Mouse (Mus musculus) natural killer cell, adult 2 months (primary cell): ENCODE results near the gene Slc25a10.

ENCODE experiments used
- DNase-seq, 2 experiments: peaks; one replicate each; pipeline ENCODE4 v3.0.0; 2022; ENCODE audit warnings: low spot score in 2 of 2

Slc25a10 gene

DNA sequence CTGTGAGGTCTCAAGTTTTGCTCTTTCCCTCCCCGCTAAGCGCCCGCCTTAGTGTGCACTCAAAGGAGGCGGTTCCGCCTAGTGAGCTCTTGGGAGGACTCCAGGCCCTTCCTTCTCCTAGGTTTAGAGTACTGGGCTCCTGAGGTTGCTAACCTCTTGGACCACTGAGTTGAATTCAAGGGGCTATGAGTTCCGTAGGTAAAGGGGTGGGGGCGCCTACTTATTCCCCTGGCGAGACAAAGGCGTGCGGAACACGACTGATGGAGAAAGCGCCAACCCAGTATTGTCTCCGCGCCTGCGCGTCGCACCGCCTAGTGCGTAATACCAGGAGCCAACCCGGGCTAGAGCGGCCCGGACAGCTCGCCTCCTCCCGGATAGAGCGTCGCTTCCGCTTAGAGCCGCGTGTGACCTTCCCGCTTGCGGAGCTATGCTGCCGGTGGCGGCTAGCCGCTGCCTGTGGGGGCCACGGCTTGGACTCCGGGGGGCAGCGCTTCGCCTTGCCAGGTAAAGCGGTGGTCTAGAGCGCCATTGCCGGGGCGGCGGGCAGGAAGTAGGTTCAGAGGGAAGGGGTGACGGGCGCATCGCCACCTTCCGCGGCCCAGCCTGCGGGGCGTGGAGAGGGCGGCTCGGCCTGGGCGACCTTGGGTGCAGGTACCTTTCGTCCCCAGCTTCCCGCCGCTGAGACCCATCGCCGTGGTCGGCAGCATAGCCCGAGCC, 7.2 kb upstream of the Slc25a10 start, which contains the start of gene Mrpl12:
Gene Mrpl12, plus strand, starts transcription at position 349 of the 717 bp plus-strand sequence.
- peak; percentile 78 to 86 for DNase-seq

DNA sequence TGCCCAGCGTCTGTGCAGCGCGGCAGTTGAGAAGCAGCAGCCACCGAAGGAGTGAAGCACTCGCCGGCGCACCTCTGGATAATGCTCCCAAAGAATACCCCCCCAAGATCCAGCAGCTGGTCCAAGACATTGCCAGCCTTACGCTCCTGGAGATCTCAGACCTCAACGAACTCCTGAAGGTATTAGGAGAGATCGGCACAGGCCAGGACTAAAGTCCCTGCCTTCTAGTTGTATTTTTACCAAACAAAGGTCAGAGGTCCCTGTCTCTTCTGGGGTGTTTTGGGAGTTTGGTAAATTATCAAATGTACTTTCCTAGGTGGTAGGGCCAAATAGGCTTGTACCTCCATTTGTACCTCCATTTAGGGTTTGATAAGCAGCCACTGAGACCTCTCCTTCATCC, 6.4 kb upstream of the Slc25a10 start:
- DNase-seq: no peak

DNA sequence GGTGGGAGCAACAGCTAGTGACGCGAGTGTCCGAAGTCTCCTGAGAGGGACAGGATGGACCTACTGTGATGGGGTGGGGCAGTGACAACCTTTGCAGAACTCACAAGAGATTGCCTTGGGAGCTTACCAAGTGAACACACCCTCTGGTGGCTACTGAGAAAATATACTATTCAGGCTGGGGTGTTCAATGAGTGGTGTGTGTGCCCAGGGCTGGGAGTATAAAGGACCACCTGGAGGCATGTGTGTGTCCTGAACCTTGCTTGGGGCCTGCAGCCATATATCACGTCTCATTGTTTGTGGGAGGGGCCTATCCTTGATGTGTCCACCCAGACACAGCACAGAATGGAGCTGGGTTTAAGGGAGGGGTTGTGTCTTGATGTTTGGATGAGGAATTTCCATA, 3.1 kb upstream of the Slc25a10 start:
- no peak for DNase-seq

- DNase-seq: peak; percentile 70 to 75
These were observed 2.4 kb upstream of the Slc25a10 start for GRCm38 (mm10) chr11:120489054-120489761.

- DNase-seq: no peak
These were observed 1.2 kb upstream of the Slc25a10 start for GRCm38 (mm10) chr11:120490291-120491046.

GRCm38 (mm10) chr11:120492024-120492877, 611 bp downstream of the Slc25a10 start:
- peak; percentile 44 to 46 for DNase-seq

GRCm38 (mm10) chr11:120492878-120493203, 1.2 kb downstream of the Slc25a10 start:
- no peak for DNase-seq

DNA sequence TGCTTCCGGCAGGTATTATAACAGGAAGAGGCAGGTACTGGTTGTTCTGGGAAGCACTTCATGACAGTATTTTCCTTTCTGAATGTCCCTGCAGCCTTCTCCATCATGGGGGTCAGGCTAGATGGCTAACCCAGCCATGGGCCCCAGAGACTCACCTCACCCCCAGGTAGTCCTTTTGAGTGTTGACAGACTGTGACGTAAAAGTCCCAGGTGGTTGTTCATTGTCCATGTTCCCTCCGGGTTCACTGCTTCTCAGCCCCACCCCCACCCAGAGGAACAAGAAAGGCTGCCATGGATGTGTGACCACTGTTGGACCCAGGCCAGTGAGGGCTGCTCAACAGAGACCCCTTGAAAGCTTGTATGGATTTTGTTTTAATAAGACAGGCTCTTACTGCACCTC, 1.7 kb downstream of the Slc25a10 start:
- no peak for DNase-seq

GRCm38 (mm10) chr11:120493911-120494310, 2.3 kb downstream of the Slc25a10 start:
- no peak for DNase-seq

DNA sequence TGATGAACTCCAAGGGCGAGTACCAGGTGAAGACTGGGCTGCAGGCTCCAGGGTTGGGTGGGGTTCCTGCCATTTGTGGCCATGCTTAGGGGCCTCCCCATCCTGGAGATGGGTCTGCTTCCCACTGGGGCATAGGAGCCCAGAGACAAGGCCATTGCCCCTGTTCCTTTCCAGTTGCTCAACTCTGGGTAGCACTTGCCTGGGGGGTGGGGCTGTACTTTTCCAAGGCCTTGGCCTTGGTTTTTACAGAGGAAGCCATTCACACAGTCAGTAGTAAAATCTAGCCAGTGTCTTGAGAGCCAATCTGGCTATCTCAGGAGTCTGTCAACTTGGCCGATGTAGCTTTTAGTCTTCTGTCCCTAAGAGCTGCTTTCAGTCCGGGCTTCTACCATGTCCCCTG, 5.8 kb downstream of the Slc25a10 start:
- DNase-seq: no peak

- no peak for DNase-seq
These were observed 6.6 kb downstream of the Slc25a10 start for GRCm38 (mm10) chr11:120498226-120498625.

DNA sequence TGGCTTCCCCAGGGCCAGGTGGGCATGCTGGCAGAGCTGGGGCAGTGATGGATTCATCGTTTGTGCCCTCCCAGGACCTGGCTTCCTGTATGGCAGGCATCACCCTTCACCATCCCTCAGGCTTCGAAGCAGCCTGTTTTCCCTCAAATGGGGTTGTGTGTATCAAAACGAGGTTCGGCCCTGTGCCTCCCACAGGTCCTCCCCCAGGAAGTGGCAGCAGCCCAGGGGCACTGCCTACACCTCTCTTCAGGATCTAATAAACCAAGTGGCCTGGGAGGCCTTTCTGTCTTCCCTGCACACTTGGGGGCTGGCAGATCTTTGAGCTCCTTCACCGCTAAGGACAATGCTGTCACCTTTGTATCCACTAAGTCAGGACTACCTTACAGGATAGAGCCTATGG, 7.3 kb downstream of the Slc25a10 start:
- DNase-seq: no peak

DNA sequence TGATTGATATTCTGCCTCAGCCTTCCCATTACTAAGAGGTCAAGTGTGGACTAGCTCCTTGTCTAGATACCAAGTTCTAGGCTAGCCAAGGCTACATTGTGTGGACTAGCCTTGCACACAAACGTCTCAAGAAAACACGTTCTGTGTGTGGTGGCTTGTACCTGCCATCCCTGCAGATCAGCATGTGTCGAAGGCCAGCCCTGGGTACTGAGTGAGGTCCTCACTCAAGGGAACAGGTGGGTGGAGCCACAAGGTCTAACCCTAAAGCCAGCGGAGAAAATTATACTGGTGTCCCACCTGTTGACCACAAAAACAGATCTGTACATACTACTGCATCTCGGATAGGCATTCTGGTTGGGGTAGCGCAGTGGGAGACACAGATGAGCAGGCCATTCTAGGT, 8.3 kb downstream of the Slc25a10 start:
- DNase-seq: no peak

- DNase-seq: no peak
These were observed 8.7 kb downstream of the Slc25a10 start for GRCm38 (mm10) chr11:120500357-120500756.

GRCm38 (mm10) chr11:120501018-120501417, 9.4 kb downstream of the Slc25a10 start:
- DNase-seq: no peak

DNA sequence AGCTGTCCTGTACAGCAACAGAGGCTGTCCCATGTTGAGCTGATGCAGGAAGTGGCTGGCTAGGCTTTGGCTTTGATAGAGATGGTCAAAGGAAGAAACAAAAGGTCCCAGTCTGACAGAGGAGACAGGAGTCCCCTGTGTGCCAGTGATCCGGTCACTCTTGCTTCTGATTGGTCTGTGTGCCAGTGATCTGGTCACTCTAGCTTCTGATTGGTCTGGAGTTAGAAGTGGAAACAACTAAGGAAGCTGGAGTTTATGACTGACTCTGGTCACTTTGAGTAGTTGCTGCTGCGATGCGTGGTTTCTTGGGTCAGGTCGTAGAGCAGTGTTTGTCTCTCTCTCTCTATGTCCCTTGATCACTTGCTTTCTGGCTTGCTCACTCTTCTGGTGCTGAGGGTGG, 10.1 kb downstream of the Slc25a10 start:
- no peak for DNase-seq

DNA sequence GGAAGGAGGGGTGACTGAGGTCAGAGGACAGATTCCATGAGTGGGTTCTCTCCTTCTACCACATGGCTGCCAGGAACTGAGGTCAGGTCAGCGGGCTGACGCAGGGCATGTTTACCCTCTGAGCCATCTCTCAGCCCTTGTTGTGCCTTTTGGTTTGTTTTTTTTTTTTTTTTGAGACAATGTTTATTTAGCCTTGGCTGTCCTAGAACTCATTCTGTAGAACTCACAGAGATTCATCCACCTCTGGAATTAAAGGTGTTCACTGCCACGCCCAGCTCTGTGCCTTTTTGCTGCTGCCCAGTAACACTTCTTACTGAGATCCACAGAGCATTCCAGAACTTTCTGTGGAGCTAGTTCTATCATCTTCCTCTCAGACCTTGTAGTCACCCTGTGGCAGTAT, 14.0 kb downstream of the Slc25a10 start:
- no peak for DNase-seq

GRCm38 (mm10) chr11:120506899-120507298, 15.3 kb downstream of the Slc25a10 start:
- no peak for DNase-seq

- DNase-seq: no peak
These were observed 16.1 kb downstream of the Slc25a10 start for GRCm38 (mm10) chr11:120507611-120508289.

GRCm38 (mm10) chr11:120508290-120508870, 16.7 kb downstream of the Slc25a10 start:
- DNase-seq: no peak

DNA sequence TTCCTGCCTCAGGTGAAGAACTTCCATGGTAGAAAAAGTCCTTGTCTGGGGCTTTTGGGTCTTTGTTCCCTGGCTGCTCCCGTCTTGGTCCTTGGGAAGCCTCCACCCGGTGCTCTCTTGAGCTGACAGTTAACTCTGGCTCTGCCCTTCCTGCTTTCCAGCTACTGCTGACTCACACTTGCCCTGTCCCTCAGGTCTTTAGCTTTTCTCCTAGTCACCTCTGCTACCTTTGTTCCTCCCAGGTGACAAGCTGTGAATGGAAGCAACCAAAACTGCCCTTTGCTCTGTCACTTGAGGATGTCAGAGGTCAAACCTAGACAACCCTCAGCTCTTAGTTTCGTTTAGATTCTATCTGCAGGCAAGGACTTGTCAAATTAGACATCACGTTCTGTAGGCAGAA, 18.3 kb downstream of the Slc25a10 start:
- DNase-seq: no peak
